Mouse (Mus musculus) frontal cortex, postnatal 10 days (tissue): ENCODE results near the gene Ano7.

Experiments
- DNase-seq, 2 experiments: peaks; one replicate each; pipeline ENCODE4 v3.0.0; 2022; ENCODE audit warnings: low spot score in 2 of 2, mixed read lengths in 1 of 2

Ano7 gene

GRCm38 (mm10) chr1:93373665-93374064, at the start of gene Ano7:
Ano7 (plus strand) TSS chr1:93373930.
- DNase-seq, result no peak

GRCm38 (mm10) chr1:93323973-93324372, 49.8 kb upstream of the Ano7 start:
- DNase-seq, result no peak

GRCm38 (mm10) chr1:93326446-93326845, 47.3 kb upstream of the Ano7 start:
- DNase-seq, result no peak

- DNase-seq, result no peak
Observed at GRCm38 (mm10) chr1:93334621-93335020, 39.1 kb upstream of the Ano7 start.

- DNase-seq, result peak; percentile 93 to 94
Observed at GRCm38 (mm10) chr1:93342648-93343503, 30.9 kb upstream of the Ano7 start, which contains the start of the genes Ppp1r7 and Pask. Ppp1r7 (plus strand) TSS chr1:93342854. Pask (minus strand) TSS chr1:93343482.

- peak; percentile 91 to 95 for DNase-seq
Observed at GRCm38 (mm10) chr1:93343504-93344047, 30.2 kb upstream of the Ano7 start.

- DNase-seq, result no peak
Observed at GRCm38 (mm10) chr1:93347176-93347575, 26.6 kb upstream of the Ano7 start.

GRCm38 (mm10) chr1:93349701-93350100, 24.0 kb upstream of the Ano7 start:
- DNase-seq, result no peak

GRCm38 (mm10) chr1:93352724-93353123, 21.0 kb upstream of the Ano7 start:
- DNase-seq, result no peak

GRCm38 (mm10) chr1:93362661-93363060, 11.1 kb upstream of the Ano7 start:
- DNase-seq, result no peak

GRCm38 (mm10) chr1:93365641-93366040, 8.1 kb upstream of the Ano7 start:
- DNase-seq, result no peak

GRCm38 (mm10) chr1:93377307-93377706, 3.6 kb downstream of the Ano7 start:
- DNase-seq, result no peak

GRCm38 (mm10) chr1:93379117-93379516, 5.4 kb downstream of the Ano7 start:
- no peak for DNase-seq

GRCm38 (mm10) chr1:93387198-93387597, 13.5 kb downstream of the Ano7 start:
- DNase-seq, result no peak

GRCm38 (mm10) chr1:93388906-93389305, 15.2 kb downstream of the Ano7 start:
- no peak for DNase-seq

- peak in 1 of 2 experiments; percentile 19 for DNase-seq
Observed at GRCm38 (mm10) chr1:93401191-93402052, 27.7 kb downstream of the Ano7 start.

GRCm38 (mm10) chr1:93403403-93403802, 29.7 kb downstream of the Ano7 start:
- DNase-seq, result no peak

GRCm38 (mm10) chr1:93432087-93432486, 58.4 kb downstream of the Ano7 start:
- DNase-seq, result no peak

GRCm38 (mm10) chr1:93439321-93439720, 65.6 kb downstream of the Ano7 start:
- DNase-seq, result no peak

GRCm38 (mm10) chr1:93444405-93445110, 70.8 kb downstream of the Ano7 start:
- DNase-seq, result peak; percentile 32 to 58

- peak; percentile 32 to 63 for DNase-seq
Observed at GRCm38 (mm10) chr1:93445111-93445821, 71.5 kb downstream of the Ano7 start.
